Mouse (Mus musculus): ENCODE results near the gene Ssc4d.

GRCm38 (mm10) chr5:135913201-135913600, 61.1 kb downstream of the Ssc4d start:
- TF ChIP-seq CTCF (IDR thresholded peaks at IDR 0.05) (no peak), EP300 (IDR thresholded peaks at IDR 0.05) (no peak)
